Mouse (Mus musculus) forebrain, embryonic 14.5 days (tissue): ENCODE measurements at regions not wholly inside any gene's neighbourhood (a gene's known extent, or its start where the extent isn't known, plus 50 kb on each side); places are given as distances from the start of the nearest gene placed in this dataset.
A peak's percentile ranks its signal among the peaks of the same experiment; 100 is the strongest.
"Not testable (repeated sequence)": the region's sequence is repeated elsewhere in the genome, so short reads cannot be mapped to it uniquely, and the experiment has no call there.

ENCODE experiments used
- ATAC-seq: fragments of 200-750 bp; cut with Nextera tagmentation; 2 replicates; pipeline ENCODE4 v1.8.0; 2017; ENCODE audit warnings: mild to moderate bottlenecking, moderate library complexity
- DNase-seq: peaks from one replicate; pipeline ENCODE4 v3.0.0-alpha.2; 2015; ENCODE audit warnings: low spot score
- H3K27ac ChIP-seq: fragments of 300-500 bp; sonication (generic); 2 replicates; pipeline ENCODE4 v1.5.1; 2014; ENCODE audit warnings: low read depth, mild to moderate bottlenecking, control low read depth, low read length, moderate library complexity
- H3K27me3 ChIP-seq: fragments of 300-500 bp; sonication (generic); replicated peaks from 2 replicates; pipeline ENCODE4 v1.6.1; 2014; ENCODE audit warnings: low read length, control low read depth, mixed read lengths; ENCODE audit not compliant: control insufficient read depth, insufficient read depth
- H3K36me3 ChIP-seq: fragments of 300-500 bp; sonication (generic); 2 replicates; pipeline ENCODE4 v1.6.1; 2014; ENCODE audit warnings: low read length, control low read depth; ENCODE audit not compliant: control insufficient read depth, insufficient read depth
- H3K4me1 ChIP-seq: fragments of 300-500 bp; sonication (generic); 2 replicates; pipeline ENCODE4 v1.6.1; 2014; ENCODE audit warnings: antibody characterized with exemption, low read length, control low read depth; ENCODE audit not compliant: control insufficient read depth, insufficient read depth
- H3K4me2 ChIP-seq: fragments of 300-500 bp; sonication (generic); 2 replicates; pipeline ENCODE4 v1.6.1; 2014; ENCODE audit warnings: mild to moderate bottlenecking, control low read depth, low read length
- H3K4me3 ChIP-seq: fragments of 300-500 bp; sonication (generic); 2 replicates; pipeline ENCODE4 v1.5.1; 2014; ENCODE audit warnings: low read depth, low read length, control low read depth
- H3K9ac ChIP-seq: fragments of 300-500 bp; sonication (generic); 2 replicates; pipeline ENCODE4 v1.6.1; 2014; ENCODE audit warnings: mild to moderate bottlenecking, low read length, control low read depth, moderate library complexity
- H3K9me3 ChIP-seq: fragments of 300-500 bp; sonication (generic); replicated peaks from 2 replicates; pipeline ENCODE4 v1.6.1; 2016; ENCODE audit warnings: low read length, control low read depth, mixed read lengths; ENCODE audit not compliant: control insufficient read depth
- WGBS: fragments of 180-500 bp; shearing (Covaris S2); extraction: QIAGEN DNeasy Blood & Tissue Kit; methylation state at CpG from one replicate; pipeline ENCODE4 v1.1.7; 2014; 5-methylcytosine and 5-hydroxymethylcytosine counted together

DNA sequence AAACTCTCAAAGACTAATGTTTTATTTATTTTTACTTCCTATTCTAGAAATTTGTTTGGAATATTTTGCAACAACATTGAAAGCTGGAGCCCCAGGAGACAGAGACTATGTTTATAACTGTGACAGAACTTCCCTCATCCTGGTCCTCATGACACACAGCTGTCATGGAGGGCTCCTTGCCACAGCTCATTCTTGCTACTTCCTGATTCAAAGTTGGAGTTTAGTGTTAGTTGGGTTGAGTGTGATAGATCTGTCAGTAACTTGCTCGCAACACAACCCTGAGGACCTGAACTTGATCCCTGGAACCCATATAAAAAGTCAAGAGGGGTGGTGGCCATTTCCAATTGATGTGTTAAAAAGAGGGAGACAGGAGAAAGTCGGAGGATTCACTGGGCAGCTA is 328.3 kb upstream of the Nox3 start:
- no peak for DNase-seq
- Histone ChIP-seq H3K9me3 (no peaks in the 10 kb centered on the region), H3K27ac (no peak overlapping the region), H3K9ac (no peak overlapping the region), H3K27me3 (no peaks in the 10 kb centered on the region), H3K36me3 (no peaks in the 10 kb centered on the region), H3K4me2 (no peak overlapping the region), H3K4me1 (peaks cover 4% of the 10 kb centered on the region; the same call in 1 of the 2 replicates), H3K4me3 (no peak overlapping the region)
- WGBS: 92% methylated on average over 2 of the region's 2 CpGs
- ATAC-seq: no peak

DNA sequence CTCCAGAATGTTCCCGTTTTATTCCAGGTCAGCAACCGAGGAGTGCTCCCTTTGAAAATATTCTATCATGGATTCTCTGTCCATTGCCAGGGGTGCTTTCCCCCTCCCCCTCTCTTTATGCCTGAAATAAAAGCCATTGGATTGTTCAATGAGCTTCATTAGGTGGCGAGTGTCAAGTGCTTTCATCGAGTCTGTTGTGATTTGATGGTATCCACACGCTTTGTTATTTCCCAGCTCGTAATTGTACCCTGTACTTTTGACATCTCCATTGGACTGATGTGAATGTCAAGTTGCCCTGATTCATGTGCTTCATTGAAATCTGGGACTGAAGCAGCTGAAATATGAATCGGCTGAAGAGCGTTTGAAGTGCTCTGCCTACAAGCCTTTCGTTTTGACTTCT is 333.1 kb upstream of the Nox3 start:
- H3K9ac ChIP-seq: no peak overlapping the region
- H3K4me2 ChIP-seq: no peak overlapping the region
- no peak overlapping the region for H3K4me3 ChIP-seq
- ATAC-seq: peak; percentile 62; the same call in 1 of the 2 replicates
- WGBS: 52% methylated on average over 9 of the region's 9 CpGs
- H3K9me3 ChIP-seq: no peaks in the 10 kb centered on the region
- no peaks in the 10 kb centered on the region for H3K36me3 ChIP-seq
- peak; percentile 49 for DNase-seq
- H3K27me3 ChIP-seq: no peaks in the 10 kb centered on the region
- peaks cover 4% of the 10 kb centered on the region; the same call in 1 of the 2 replicates for H3K4me1 ChIP-seq
- H3K27ac ChIP-seq: no peak overlapping the region

DNA sequence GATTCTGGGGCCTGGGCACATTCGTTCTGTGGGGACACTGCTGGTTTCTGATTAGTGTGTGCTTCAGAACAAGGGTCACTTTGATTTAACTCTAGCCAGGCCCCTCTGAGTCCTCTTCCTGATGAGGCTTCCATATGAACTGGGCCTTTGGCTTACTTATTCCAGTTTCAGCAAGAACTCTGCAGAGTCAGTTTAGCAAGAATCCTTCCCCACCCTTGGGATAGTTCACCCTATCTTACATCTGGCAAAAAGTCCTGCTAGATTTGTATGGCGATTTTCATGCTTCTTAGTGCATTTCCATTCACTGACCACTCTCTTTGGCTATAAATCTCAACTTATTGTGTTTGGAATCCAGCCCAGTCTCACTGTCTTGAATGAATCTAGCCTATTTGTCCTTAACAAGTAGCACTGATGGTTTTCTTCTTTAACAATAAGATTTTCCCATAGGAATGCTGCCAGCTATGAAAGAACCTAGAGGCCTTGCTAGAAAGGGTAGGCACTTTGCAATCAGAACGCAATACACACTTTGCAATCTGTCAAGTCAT is 338.8 kb upstream of the Nox3 start:
- no peak overlapping the region for H3K27ac ChIP-seq
- H3K9ac ChIP-seq: no peak overlapping the region
- DNase-seq (peak; percentile 23), ATAC-seq (no peak)
- 49% methylated on average over 3 of the region's 3 CpGs for WGBS
- H3K9me3 ChIP-seq: no peaks in the 10 kb centered on the region
- H3K36me3 ChIP-seq: no peaks in the 10 kb centered on the region
- H3K4me3 ChIP-seq: no peak overlapping the region
- H3K27me3 ChIP-seq: no peaks in the 10 kb centered on the region
- no peak overlapping the region for H3K4me2 ChIP-seq
- H3K4me1 ChIP-seq: peaks cover 3% of the 10 kb centered on the region; the same call in 1 of the 2 replicates

DNA sequence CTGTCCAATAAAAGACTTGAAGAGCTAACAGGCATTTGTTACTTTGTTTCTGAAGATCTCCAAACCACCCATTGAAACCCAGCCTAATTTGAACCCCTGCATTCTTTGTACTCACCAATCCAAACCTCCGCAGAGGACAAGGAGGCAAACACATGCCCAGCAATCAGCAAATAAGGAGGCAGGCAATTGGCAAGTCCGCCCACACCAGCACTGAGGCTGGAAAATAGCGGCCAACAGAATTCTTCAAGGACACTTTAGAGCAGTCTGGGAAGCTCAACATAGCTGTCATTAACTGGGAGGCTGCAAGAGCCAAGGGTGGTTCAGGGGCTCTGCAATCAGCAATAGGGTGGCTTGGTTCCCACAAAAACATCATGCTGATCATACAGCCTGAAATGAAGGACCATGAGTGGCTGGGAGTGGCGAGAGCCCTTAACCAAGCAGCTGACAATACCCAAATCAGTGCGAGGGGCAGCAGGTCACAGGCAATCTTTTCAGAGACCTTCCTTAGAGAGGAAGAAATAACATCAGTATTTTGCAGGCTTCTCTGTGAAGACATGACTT is 344.1 kb upstream of the Nox3 start:
- no peaks in the 10 kb centered on the region for H3K9me3 ChIP-seq
- H3K36me3 ChIP-seq: no peaks in the 10 kb centered on the region
- H3K9ac ChIP-seq: no peak overlapping the region; the same call in 1 of the 2 replicates
- H3K27ac ChIP-seq: peak overlapping the region; percentile 65; the same call in 1 of the 2 replicates
- H3K4me3 ChIP-seq: no peak overlapping the region
- ATAC-seq: peak; percentile 93
- H3K27me3 ChIP-seq: no peaks in the 10 kb centered on the region
- 16% methylated on average over 5 of the region's 5 CpGs for WGBS
- H3K4me1 ChIP-seq: peaks cover 6% of the 10 kb centered on the region; the same call in 1 of the 2 replicates
- H3K4me2 ChIP-seq: no peak overlapping the region
- peak; percentile 78 for DNase-seq

DNA sequence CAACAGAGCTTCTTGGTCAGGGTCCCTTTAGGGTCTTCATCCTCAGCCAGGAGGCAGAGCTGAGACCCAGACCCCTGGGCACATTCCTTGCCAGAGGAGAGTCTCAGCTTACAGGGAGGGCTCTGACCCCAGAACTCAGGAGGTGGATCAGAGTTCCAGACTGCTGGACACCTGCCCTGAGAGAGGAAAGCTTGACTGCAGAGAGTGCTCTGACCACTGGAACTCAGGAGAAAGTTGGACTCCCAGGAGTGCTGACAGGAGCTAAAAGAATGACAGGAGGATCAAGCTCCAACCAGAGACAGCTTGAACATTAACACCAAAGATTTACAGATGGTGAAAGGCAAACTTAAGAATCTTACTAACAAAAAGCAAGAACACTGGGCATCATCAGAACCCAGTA is 364.1 kb upstream of the Nox3 start:
- H3K36me3 ChIP-seq, H3K27me3 ChIP-seq, H3K9ac ChIP-seq, H3K4me1 ChIP-seq, H3K9me3 ChIP-seq, ATAC-seq, H3K4me2 ChIP-seq, H3K4me3 ChIP-seq, H3K27ac ChIP-seq, DNase-seq: not testable (repeated sequence)

DNA sequence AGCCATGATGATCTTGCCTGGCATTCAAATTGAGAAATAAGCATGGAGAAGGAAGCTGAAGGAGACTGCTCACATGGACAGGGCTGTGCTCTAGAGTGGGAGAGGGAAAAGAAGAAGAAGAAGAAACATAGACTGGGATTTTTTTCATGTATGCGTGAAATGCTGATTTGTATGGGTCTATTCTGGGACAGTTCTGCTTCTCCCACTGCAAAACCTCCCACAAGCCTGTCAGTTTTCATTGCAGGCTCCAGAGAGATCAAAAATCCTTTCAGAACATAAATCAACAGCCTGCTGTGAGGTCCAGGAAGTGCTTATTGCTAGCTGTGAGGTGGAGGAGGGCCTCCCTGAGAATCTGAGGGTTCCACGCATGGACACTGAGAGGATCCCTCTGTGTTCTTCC is 377.3 kb upstream of the Nox3 start:
- Histone ChIP-seq H3K36me3 (no peaks in the 10 kb centered on the region), H3K4me2 (no peak overlapping the region), H3K27ac (no peak overlapping the region), H3K4me3 (no peak overlapping the region), H3K4me1 (no peaks in the 10 kb centered on the region), H3K27me3 (no peaks in the 10 kb centered on the region), H3K9me3 (no peaks in the 10 kb centered on the region), H3K9ac (no peak overlapping the region)
- no peak for DNase-seq
- no peak for ATAC-seq
- 80% methylated on average over 2 of the region's 2 CpGs for WGBS

DNA sequence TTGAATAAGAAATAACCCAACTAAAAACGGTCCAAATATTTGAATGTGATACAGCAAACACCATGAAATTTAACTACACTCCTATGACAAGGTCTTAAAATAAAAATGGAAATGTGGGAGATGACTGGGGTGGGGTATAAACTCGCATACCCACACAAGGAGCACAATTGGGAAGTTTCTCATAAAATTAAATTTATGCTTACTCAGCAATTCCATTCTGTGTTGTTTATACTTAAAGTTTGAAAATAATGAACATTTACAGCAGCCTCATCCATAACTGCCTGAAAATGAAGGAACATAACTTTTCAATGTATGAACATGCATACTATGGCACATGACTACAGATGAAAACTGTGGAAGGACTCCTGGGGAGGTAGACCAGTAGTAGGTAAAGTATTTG is 384.5 kb upstream of the Nox3 start:
- H3K27me3 ChIP-seq: no peaks in the 10 kb centered on the region

DNA sequence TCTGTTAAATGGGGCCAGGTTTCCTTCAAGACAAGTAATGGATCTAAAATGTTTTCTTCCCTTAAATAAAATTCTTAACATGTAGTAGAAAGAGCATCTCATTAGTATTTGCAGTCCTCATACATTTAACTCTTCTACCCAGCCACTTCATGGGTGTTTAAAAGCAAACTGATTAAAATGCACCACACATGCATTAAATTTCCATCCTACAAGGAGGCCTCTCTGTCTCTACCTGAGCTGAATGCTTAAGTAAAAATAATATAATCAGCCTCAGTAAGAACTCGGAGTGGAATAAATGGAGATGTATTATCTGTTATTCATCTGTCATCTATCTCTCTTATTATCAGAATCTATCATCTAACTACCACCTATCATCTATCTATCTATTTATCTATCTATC is 398.6 kb upstream of the Nox3 start:
- WGBS: 74% methylated on average over 1 of the region's 1 CpGs
- Histone ChIP-seq H3K36me3 (no peaks in the 10 kb centered on the region), H3K4me2 (no peak overlapping the region), H3K27me3 (no peaks in the 10 kb centered on the region), H3K4me3 (no peak overlapping the region), H3K27ac (no peak overlapping the region), H3K4me1 (no peaks in the 10 kb centered on the region), H3K9ac (no peak overlapping the region), H3K9me3 (no peaks in the 10 kb centered on the region)
- no peak for ATAC-seq
- DNase-seq: peak; percentile 14

More for the DNA sequence above, 384.5 kb upstream of the Nox3 start:
- Histone ChIP-seq H3K36me3 (no peaks in the 10 kb centered on the region), H3K4me1 (no peaks in the 10 kb centered on the region), H3K27ac (no peak overlapping the region), H3K9me3 (no peaks in the 10 kb centered on the region), H3K9ac (no peak overlapping the region), H3K4me2 (no peak overlapping the region), H3K4me3 (no peak overlapping the region)
- WGBS: 84% methylated on average over 2 of the region's 2 CpGs
- no peak for DNase-seq
- no peak for ATAC-seq

DNA sequence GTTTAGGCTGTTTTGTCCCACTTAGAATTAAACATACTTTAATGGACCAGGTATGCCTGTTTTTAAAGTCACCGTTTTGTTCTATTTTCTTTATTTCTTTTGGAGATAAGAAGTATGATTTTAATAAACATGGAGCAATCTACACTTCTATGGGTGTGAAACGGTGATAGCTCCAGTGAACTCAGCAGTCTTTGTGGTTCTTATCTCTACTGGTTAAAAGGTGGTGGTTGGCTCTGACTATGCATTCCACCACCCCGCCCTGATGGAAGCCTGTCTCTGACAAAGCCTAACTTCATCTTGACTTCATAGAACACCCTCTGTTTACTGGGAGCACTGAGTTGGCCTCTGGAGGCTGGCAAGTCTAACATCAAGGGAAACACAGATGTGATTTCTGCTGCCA is 407.3 kb upstream of the Nox3 start:
- WGBS: 92% methylated on average over 3 of the region's 3 CpGs
- Histone ChIP-seq H3K4me3 (no peak overlapping the region), H3K27me3 (no peaks in the 10 kb centered on the region), H3K4me1 (no peaks in the 10 kb centered on the region), H3K9me3 (no peaks in the 10 kb centered on the region), H3K36me3 (no peaks in the 10 kb centered on the region), H3K9ac (no peak overlapping the region), H3K27ac (no peak overlapping the region), H3K4me2 (no peak overlapping the region)
- no peak for DNase-seq
- ATAC-seq: no peak
